Mouse (Mus musculus): ENCODE measurements around the gene Gm49380. TPM values are rescaled to one million over a fixed set of nuclear protein-coding genes. Genes with fewer than 3 reads are reported as not detected.

Gene Gm49380
- total and polyA plus RNA-seq, 2 experiments = 0.09 TPM; not detected in 1

- H3K4me1 ChIP-seq (ENCODE audit: control insufficient read depth, insufficient read depth, low read length) = peaks cover 4% of the 10 kb centered on the region; the same call in 1 of the 2 replicates
- DNase-seq (ENCODE audit: extremely low read depth, low read depth, low spot score) = no peak
- H3K36me3 ChIP-seq (ENCODE audit: control insufficient read depth, insufficient read depth, low read length) = no peaks in the 10 kb centered on the region
- H3K79me2 ChIP-seq (ENCODE audit: control insufficient read depth, insufficient read depth, low read length) = no peaks in the 10 kb centered on the region; the same call in 1 of the 2 replicates
- 2% methylated on average over 55 of the region's 55 CpGs for WGBS
- H3K4me3 ChIP-seq (ENCODE audit: insufficient read depth, low read depth, low read length) = peak within 1 kb of the TSS; percentile 70
- H3K27me3 ChIP-seq (ENCODE audit: control insufficient read depth, insufficient read depth, low read length) = peaks cover 10% of the 10 kb centered on the region; the same call in 1 of the 2 replicates
- TF ChIP-seq POLR2A (IDR thresholded peaks at IDR 0.05; ENCODE audit: extremely low read depth, insufficient read depth, low read length) (0 out of 2 replicates have a peak, but pooled peaks have one; percentile 20), CTCF (IDR thresholded peaks at IDR 0.05; ENCODE audit: low read depth, low read length) (no peak)
- peak within 1 kb of the TSS; percentile 71 for H3K27ac ChIP-seq (replicated peaks; ENCODE audit: insufficient read depth, low read depth, low read length)
- H3K9ac ChIP-seq (ENCODE audit: low read depth, low read length) = peak within 1 kb of the TSS; percentile 80
Observed at GRCm38 (mm10) chr9:44134101-44134850, 21.0 kb upstream of the Gm49380 start, which contains the start of gene Mcam. Gene Mcam, plus strand, starts transcription at chr9:44134469.

GRCm38 (mm10) chr9:44133287-44133686 lies 20.0 kb upstream of the Gm49380 start:
- Histone ChIP-seq H3K36me3 (ENCODE audit: control insufficient read depth, insufficient read depth, low read length) (no peaks in the 10 kb centered on the region), H3K27me3 (ENCODE audit: control insufficient read depth, insufficient read depth, low read length) (peaks cover 10% of the 10 kb centered on the region; the same call in 1 of the 2 replicates), H3K79me2 (ENCODE audit: control insufficient read depth, insufficient read depth, low read length) (no peaks in the 10 kb centered on the region; the same call in 1 of the 2 replicates), H3K27ac (replicated peaks; ENCODE audit: insufficient read depth, low read depth, low read length) (peak overlapping the region; percentile 71), H3K4me3 (ENCODE audit: insufficient read depth, low read depth, low read length) (no peak overlapping the region), H3K4me1 (ENCODE audit: control insufficient read depth, insufficient read depth, low read length) (peaks cover 4% of the 10 kb centered on the region; the same call in 1 of the 2 replicates), H3K9ac (ENCODE audit: low read depth, low read length) (no peak overlapping the region; the same call in 1 of the 2 replicates)
- 12% methylated on average over 2 of the region's 2 CpGs for WGBS
- DNase-seq (ENCODE audit: extremely low read depth, low read depth, low spot score) = no peak
- no peak for TF ChIP-seq CTCF (IDR thresholded peaks at IDR 0.05; ENCODE audit: low read depth, low read length)
- no peak for TF ChIP-seq POLR2A (IDR thresholded peaks at IDR 0.05; ENCODE audit: extremely low read depth, insufficient read depth, low read length)

GRCm38 (mm10) chr9:44132200-44132599 lies 18.9 kb upstream of the Gm49380 start:
- peaks cover 10% of the 10 kb centered on the region; the same call in 1 of the 2 replicates for H3K27me3 ChIP-seq (ENCODE audit: control insufficient read depth, insufficient read depth, low read length)
- no peak for DNase-seq (ENCODE audit: extremely low read depth, low read depth, low spot score)
- H3K27ac ChIP-seq (replicated peaks; ENCODE audit: insufficient read depth, low read depth, low read length) = no peak overlapping the region; the same call in 1 of the 2 replicates

GRCm38 (mm10) chr9:44131276-44131590 lies 17.9 kb upstream of the Gm49380 start:
- 52% methylated on average over 7 of the region's 7 CpGs for WGBS
- DNase-seq (ENCODE audit: extremely low read depth, low read depth, low spot score) = no peak
- no peak for TF ChIP-seq CTCF (IDR thresholded peaks at IDR 0.05; ENCODE audit: low read depth, low read length)
- TF ChIP-seq POLR2A (IDR thresholded peaks at IDR 0.05; ENCODE audit: extremely low read depth, insufficient read depth, low read length) = no peak
- Histone ChIP-seq H3K4me3 (ENCODE audit: insufficient read depth, low read depth, low read length) (no peak overlapping the region), H3K4me1 (ENCODE audit: control insufficient read depth, insufficient read depth, low read length) (peaks cover 18% of the 10 kb centered on the region), H3K36me3 (ENCODE audit: control insufficient read depth, insufficient read depth, low read length) (no peaks in the 10 kb centered on the region), H3K27ac (replicated peaks; ENCODE audit: insufficient read depth, low read depth, low read length) (peak overlapping the region; percentile 54), H3K79me2 (ENCODE audit: control insufficient read depth, insufficient read depth, low read length) (no peaks in the 10 kb centered on the region; the same call in 1 of the 2 replicates), H3K27me3 (ENCODE audit: control insufficient read depth, insufficient read depth, low read length) (peaks cover 10% of the 10 kb centered on the region; the same call in 1 of the 2 replicates), H3K9ac (ENCODE audit: low read depth, low read length) (no peak overlapping the region)

More at GRCm38 (mm10) chr9:44132200-44132599, 18.9 kb upstream of the Gm49380 start:
- no peaks in the 10 kb centered on the region for H3K36me3 ChIP-seq (ENCODE audit: control insufficient read depth, insufficient read depth, low read length)
- no peak overlapping the region for H3K9ac ChIP-seq (ENCODE audit: low read depth, low read length)
- H3K4me3 ChIP-seq (ENCODE audit: insufficient read depth, low read depth, low read length) = no peak overlapping the region
- no peak for TF ChIP-seq POLR2A (IDR thresholded peaks at IDR 0.05; ENCODE audit: extremely low read depth, insufficient read depth, low read length)
- no peak for TF ChIP-seq CTCF (IDR thresholded peaks at IDR 0.05; ENCODE audit: low read depth, low read length)
- H3K4me1 ChIP-seq (ENCODE audit: control insufficient read depth, insufficient read depth, low read length) = peaks cover 10% of the 10 kb centered on the region
- no peaks in the 10 kb centered on the region; the same call in 1 of the 2 replicates for H3K79me2 ChIP-seq (ENCODE audit: control insufficient read depth, insufficient read depth, low read length)
- WGBS = 69% methylated on average over 5 of the region's 5 CpGs

- 37% methylated on average over 18 of the region's 19 CpGs for WGBS
- Histone ChIP-seq H3K4me1 (ENCODE audit: control insufficient read depth, insufficient read depth, low read length) (peaks cover 18% of the 10 kb centered on the region), H3K36me3 (ENCODE audit: control insufficient read depth, insufficient read depth, low read length) (no peaks in the 10 kb centered on the region), H3K4me3 (ENCODE audit: insufficient read depth, low read depth, low read length) (peak overlapping the region; percentile 2; the same call in 1 of the 2 replicates), H3K27ac (replicated peaks; ENCODE audit: insufficient read depth, low read depth, low read length) (peak overlapping the region; percentile 83), H3K9ac (ENCODE audit: low read depth, low read length) (peak overlapping the region; percentile 61), H3K79me2 (ENCODE audit: control insufficient read depth, insufficient read depth, low read length) (no peaks in the 10 kb centered on the region; the same call in 1 of the 2 replicates), H3K27me3 (ENCODE audit: control insufficient read depth, insufficient read depth, low read length) (peaks cover 10% of the 10 kb centered on the region; the same call in 1 of the 2 replicates)
- DNase-seq (ENCODE audit: extremely low read depth, low read depth, low spot score) = no peak
- TF ChIP-seq CTCF (IDR thresholded peaks at IDR 0.05; ENCODE audit: low read depth, low read length) = no peak
- no peak for TF ChIP-seq POLR2A (IDR thresholded peaks at IDR 0.05; ENCODE audit: extremely low read depth, insufficient read depth, low read length)
Observed at GRCm38 (mm10) chr9:44130581-44131275, 17.4 kb upstream of the Gm49380 start.

Data from liver, adult 2 months (tissue).